Comparison of ENCODE assay signal across 9 mouse cellular contexts in the genomic region with DNA sequence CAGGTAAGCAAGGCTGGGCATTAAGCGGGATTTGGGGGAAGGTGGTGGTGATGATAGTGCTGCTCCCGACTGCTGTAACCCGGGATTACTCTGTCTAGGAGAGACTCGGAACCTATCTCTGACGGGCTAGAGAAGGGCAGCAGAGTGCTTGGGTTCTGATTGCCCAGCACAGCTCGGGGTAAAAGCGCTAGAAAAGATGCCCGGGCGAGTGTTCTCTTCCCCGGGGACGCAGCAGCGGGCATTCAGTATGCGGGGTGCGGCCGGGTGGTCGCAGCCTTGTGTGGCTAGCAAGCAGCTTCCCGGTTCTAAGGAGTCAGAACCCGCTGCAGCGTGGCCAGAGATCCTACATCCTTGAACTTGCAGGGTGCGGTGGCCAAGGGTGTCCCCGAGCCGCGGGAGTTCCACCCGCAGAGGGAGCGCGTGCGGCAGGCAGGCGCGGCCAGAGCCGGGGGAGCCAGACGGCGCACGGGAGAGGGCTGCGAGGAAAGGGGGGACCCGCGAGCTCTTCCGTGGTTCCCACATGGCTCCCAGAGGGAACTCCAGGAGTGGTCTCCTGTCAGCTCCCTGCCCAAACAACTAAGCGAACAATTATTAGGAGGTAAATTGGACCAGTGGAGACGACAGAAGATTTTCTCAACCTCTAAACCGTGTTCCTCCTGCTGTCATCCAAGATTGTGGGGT. TPM values are rescaled to one million over a fixed set of nuclear protein-coding genes. Genes with fewer than 3 reads are reported as not detected.
DNase-seq lines count a peak whose midpoint lies in the region; ATAC-seq and TF ChIP-seq lines count a peak whose summit lies in the region.
"Had no signal": no experiment of that assay in that cellular context is flagged by ENCODE, and none has a peak within 500 bp of the region (broad histone marks: within the 10 kb centered on the region; RNA-seq: fewer than 3 reads in every experiment).

No protein-coding gene starts in this region.

- H3K36me3 ChIP-seq in heart, adult 2 months (ENCODE audit: control insufficient read depth, insufficient read depth, low read length), result no peaks in the 10 kb centered on the region
- no peaks in the 10 kb centered on the region for H3K36me3 ChIP-seq in ES-Bruce4 (ENCODE audit: control insufficient read depth, insufficient read depth, low read length, poor library complexity, severe bottlenecking)
- H3K36me3 ChIP-seq in limb, embryonic 13.5 days, result no peaks in the 10 kb centered on the region

- under 1% methylated on average over 39 of the region's 40 CpGs for WGBS in heart, adult 2 months
- under 1% methylated on average over 40 of the region's 40 CpGs for WGBS in limb, embryonic 13.5 days

- TF ChIP-seq CTCF in heart, adult 2 months (IDR thresholded peaks at IDR 0.05), result no peak
- TF ChIP-seq CTCF in ES-Bruce4 (IDR thresholded peaks at IDR 0.05; ENCODE audit: low read depth, low read length), result no peak

- no peaks in the 10 kb centered on the region for H3K79me2 ChIP-seq in heart, adult 2 months (replicated peaks; ENCODE audit: control insufficient read depth, insufficient read depth, low read length)

- H3K4me3 ChIP-seq in heart, adult 2 months, result no peak overlapping the region
- H3K4me3 ChIP-seq in ES-Bruce4 (ENCODE audit: low read depth, low read length), result peak overlapping the region; percentile 55
- H3K4me3 ChIP-seq in limb, embryonic 13.5 days, result peak overlapping the region; percentile 53

- TF ChIP-seq POLR2A in heart, adult 2 months (IDR thresholded peaks at IDR 0.05; ENCODE audit: insufficient read depth, low read depth, low read length), result no peak
- TF ChIP-seq POLR2A in ES-Bruce4 (IDR thresholded peaks at IDR 0.05; ENCODE audit: insufficient read depth, low read length), result no peak

- intact Hi-C loops in heart, adult 2 months (cut with DNase I), result no loop called here

- H3K9me3 ChIP-seq in ES-Bruce4 (replicated peaks; ENCODE audit: control insufficient read depth, insufficient read depth, low read length, poor library complexity, severe bottlenecking), result no peaks in the 10 kb centered on the region
- no peaks in the 10 kb centered on the region for H3K9me3 ChIP-seq in limb, embryonic 13.5 days

- H3K27ac ChIP-seq in heart, adult 2 months, result no peak overlapping the region
- no peak overlapping the region for H3K27ac ChIP-seq in ES-Bruce4 (ENCODE audit: insufficient read depth, low read length)
- no peak overlapping the region for H3K27ac ChIP-seq in limb, embryonic 13.5 days

- no peak for TF ChIP-seq EP300 in heart, adult 2 months (IDR thresholded peaks at IDR 0.05; ENCODE audit: insufficient read depth, low read depth, low read length)
- TF ChIP-seq EP300 in ES-Bruce4 (IDR thresholded peaks at IDR 0.05; ENCODE audit: insufficient read depth, low read depth, low read length), result no peak

- no peaks in the 10 kb centered on the region for H3K4me1 ChIP-seq in heart, adult 2 months (ENCODE audit: control insufficient read depth, insufficient read depth, low read length)
- no peaks in the 10 kb centered on the region for H3K4me1 ChIP-seq in ES-Bruce4 (ENCODE audit: control insufficient read depth, insufficient read depth, low read length)
- H3K4me1 ChIP-seq in limb, embryonic 13.5 days, result peaks cover 14% of the 10 kb centered on the region

- peak overlapping the region; percentile 93 for H3K4me2 ChIP-seq in limb, embryonic 13.5 days (replicated peaks)

- peak; percentile 68 for ATAC-seq in frontal cortex, adult (ENCODE audit: low TSS enrichment)
- ATAC-seq in limb, embryonic 13.5 days (ENCODE audit: low FRiP score, low read depth), result peak; percentile 48

- H3K9ac ChIP-seq in heart, adult 2 months (ENCODE audit: low read depth, low read length), result no peak overlapping the region
- peak overlapping the region; percentile 62 for H3K9ac ChIP-seq in ES-Bruce4 (ENCODE audit: low read depth, poor library complexity, severe bottlenecking)
- peak overlapping the region; percentile 58 for H3K9ac ChIP-seq in limb, embryonic 13.5 days

- peaks cover 18% of the 10 kb centered on the region for H3K27me3 ChIP-seq in heart, adult 2 months (ENCODE audit: control insufficient read depth, insufficient read depth, low read length)
- H3K27me3 ChIP-seq in ES-Bruce4 (ENCODE audit: control insufficient read depth, insufficient read depth, low read length, poor library complexity, severe bottlenecking), result peaks cover 19% of the 10 kb centered on the region
- H3K27me3 ChIP-seq in limb, embryonic 13.5 days, result peaks cover 96% of the 10 kb centered on the region

- peak; percentile 13 for DNase-seq in heart, adult 11 months
- no peak for DNase-seq in heart, adult 2 months
- DNase-seq in right cerebral cortex, postnatal 10 days (ENCODE audit: low spot score in 2 of 2), result peak; percentile 40 to 61
- DNase-seq in spleen, postnatal 36 days (ENCODE audit: low spot score in 2 of 2), result no peak
- DNase-seq in thymus, postnatal 4 days, result no peak

RNA-seq across cellular contexts. Expression of a gene that starts 0.9 kb away (rescaled TPM):
- not detected for total RNA-seq in heart, adult 2 months (2021)
- polyA plus RNA-seq in heart, adult 2 months (2012; rRNA removed), result not detected in 2 replicates
- 0.52 TPM in 1 of 2 replicates, not detected in the other for polyA plus RNA-seq in ES-Bruce4 (2011; ENCODE audit: insufficient read depth, insufficient read length, low read depth, missing spikeins)
- polyA plus RNA-seq in limb, embryonic 13.5 days (2015; fragmentation: Nextera tagmentation; extraction: Ambion mirVana), result 3.1 and 3.2 TPM in 2 replicates
- polyA plus RNA-seq: C2C12 had no signal

Comparison
In these comparisons a context has a peak if more than half of its experiments do, and no peak if none do; other contexts are left out.
1. DNase-seq: peak in heart, adult 11 months (single experiment) and right cerebral cortex, postnatal 10 days (2 of 2); none in heart, adult 2 months (0 of 2), spleen, postnatal 36 days (0 of 2) and thymus, postnatal 4 days (single experiment).